Mouse (Mus musculus) heart, embryonic 12.5 days (tissue): ENCODE measurements around the gene Gxylt1. TPM values are rescaled to one million over a fixed set of nuclear protein-coding genes. Genes with fewer than 3 reads are reported as not detected.

Experiments
- ATAC-seq: fragments of 200-750 bp; cut with Nextera tagmentation; 2 replicates; pipeline ENCODE4 v1.8.0; 2017; ENCODE audit warnings: moderate TSS enrichment, moderate library complexity; ENCODE audit not compliant: insufficient number of reproducible peaks, low FRiP score
- H3K27ac ChIP-seq: fragments of 300-500 bp; sonication (generic); 2 replicates; pipeline ENCODE4 v1.5.1; 2016; ENCODE audit warnings: mild to moderate bottlenecking, moderate library complexity; ENCODE audit not compliant: poor library complexity, severe bottlenecking
- H3K27me3 ChIP-seq: fragments of 300-500 bp; sonication (generic); replicated peaks from 2 replicates; pipeline ENCODE4 v1.6.1; 2016; ENCODE audit warnings: mild to moderate bottlenecking, moderate library complexity
- H3K36me3 ChIP-seq: fragments of 300-500 bp; sonication (generic); 2 replicates; pipeline ENCODE4 v1.6.1; 2016; ENCODE audit warnings: mild to moderate bottlenecking, moderate library complexity
- H3K4me1 ChIP-seq: fragments of 300-500 bp; sonication (generic); replicated peaks from 2 replicates; pipeline ENCODE4 v1.6.1; 2016; ENCODE audit warnings: mild to moderate bottlenecking
- H3K4me2 ChIP-seq: fragments of 300-500 bp; sonication (generic); 2 replicates; pipeline ENCODE4 v1.6.1; 2016; ENCODE audit warnings: mild to moderate bottlenecking, moderate library complexity
- H3K4me3 ChIP-seq: fragments of 300-500 bp; sonication (generic); 2 replicates; pipeline ENCODE4 v1.5.1; 2016; ENCODE audit warnings: mild to moderate bottlenecking
- H3K9ac ChIP-seq: fragments of 300-500 bp; sonication (generic); 2 replicates; pipeline ENCODE4 v1.6.1; 2016; ENCODE audit warnings: mild to moderate bottlenecking, moderate library complexity
- H3K9me3 ChIP-seq: fragments of 300-500 bp; sonication (generic); replicated peaks from 2 replicates; pipeline ENCODE4 v1.6.1; 2016; ENCODE audit warnings: mild to moderate bottlenecking, moderate library complexity
- WGBS: fragments of 180-500 bp; shearing (Covaris S2); methylation state at CpG from one replicate; pipeline ENCODE4 v1.1.7; 2016; 5-methylcytosine and 5-hydroxymethylcytosine counted together
- polyA plus RNA-seq: library from polyadenylated mRNA; unstranded; fragments of >200 nt; fragmentation: Nextera tagmentation; extraction: Ambion mirVana; gene quantifications from 2 replicates; pipeline ENCODE4 v1.2.1, GENCODE M21; 2016

Gene Gxylt1
- polyA plus RNA-seq, 1 experiment from 2014 or later, result 17.2 TPM

GRCm38 (mm10) chr15:93227764-93228079 is 47.3 kb downstream of the Gxylt1 start:
- no peaks in the 10 kb centered on the region for H3K27me3 ChIP-seq
- WGBS, result 25% methylated on average over 6 of the region's 6 CpGs
- H3K36me3 ChIP-seq, result no peaks in the 10 kb centered on the region
- H3K4me3 ChIP-seq, result no peak overlapping the region
- H3K9me3 ChIP-seq, result no peaks in the 10 kb centered on the region
- H3K9ac ChIP-seq, result no peak overlapping the region
- no peak overlapping the region for H3K4me2 ChIP-seq
- no peaks in the 10 kb centered on the region for H3K4me1 ChIP-seq
- 0 out of 2 replicates have a peak, but pooled peaks have one; percentile 39 for ATAC-seq
- H3K27ac ChIP-seq, result no peak overlapping the region

DNA sequence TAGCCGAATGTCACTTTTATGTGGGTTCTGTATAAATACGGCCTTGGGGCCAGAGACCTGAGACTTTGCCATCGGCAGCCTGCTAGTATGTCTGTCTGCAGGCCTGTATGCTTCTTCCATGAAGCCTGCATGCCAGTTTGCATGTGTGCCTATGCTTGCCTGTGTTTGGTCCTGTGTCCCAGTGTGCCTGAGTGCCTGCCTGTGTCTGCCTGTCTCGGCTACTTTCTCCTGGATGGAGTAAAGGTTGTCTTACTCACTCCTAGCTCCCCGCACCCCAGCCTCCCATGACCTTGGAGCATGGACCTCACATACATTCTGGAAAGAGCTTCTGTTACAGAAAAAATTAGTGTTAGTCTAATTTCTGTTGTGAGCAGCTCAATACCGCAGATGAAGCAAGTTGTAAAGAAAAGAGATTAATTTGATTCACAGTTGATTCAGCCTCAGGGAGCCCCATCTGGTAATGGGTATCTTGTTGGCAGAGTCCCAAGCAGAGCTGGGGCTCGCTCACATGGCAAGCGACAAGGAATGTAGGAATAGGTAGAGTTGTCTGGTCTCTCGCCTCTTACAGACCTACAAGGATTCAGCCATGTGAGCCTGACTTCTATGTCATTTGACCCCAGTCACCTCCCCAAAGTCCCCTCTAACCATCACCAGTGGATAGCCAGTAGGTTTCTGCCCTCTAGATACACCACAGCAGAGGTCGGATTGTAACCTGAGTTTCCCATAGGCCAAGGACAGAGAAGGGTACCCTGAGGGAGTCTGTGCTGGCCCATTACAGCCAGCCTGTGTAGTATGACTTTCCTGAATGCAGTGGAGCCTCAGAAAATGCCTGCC is 47.8 kb downstream of the Gxylt1 start:
- H3K9ac ChIP-seq, result no peak overlapping the region
- WGBS, result 86% methylated on average over 10 of the region's 10 CpGs
- H3K4me2 ChIP-seq, result no peak overlapping the region
- no peaks in the 10 kb centered on the region for H3K27me3 ChIP-seq
- H3K36me3 ChIP-seq, result no peaks in the 10 kb centered on the region
- no peak overlapping the region for H3K4me3 ChIP-seq
- ATAC-seq, result no peak
- no peaks in the 10 kb centered on the region for H3K4me1 ChIP-seq
- no peak overlapping the region for H3K27ac ChIP-seq
- H3K9me3 ChIP-seq, result no peaks in the 10 kb centered on the region

DNA sequence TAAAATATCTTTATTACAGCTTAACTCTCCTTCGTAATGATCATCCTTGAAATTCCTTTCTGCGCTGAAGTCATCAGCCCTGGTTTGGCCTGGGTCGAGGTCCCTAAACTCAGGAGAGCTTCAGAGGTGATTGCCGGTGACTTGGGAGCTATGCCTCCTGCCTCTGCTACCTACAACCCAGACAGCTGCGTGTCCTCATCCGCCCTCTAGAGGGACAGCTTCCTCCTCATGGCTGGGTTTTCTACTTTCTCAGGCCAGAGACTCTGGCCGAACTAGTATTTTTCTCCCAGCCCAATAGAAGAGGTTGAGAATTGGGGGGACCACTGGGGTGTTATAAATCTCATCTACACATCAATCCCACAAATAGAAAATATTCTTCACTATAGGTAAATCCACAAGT is 52.5 kb downstream of the Gxylt1 start:
- Histone ChIP-seq H3K27ac (no peak overlapping the region), H3K27me3 (no peaks in the 10 kb centered on the region), H3K4me2 (no peak overlapping the region), H3K4me3 (no peak overlapping the region), H3K36me3 (no peaks in the 10 kb centered on the region), H3K4me1 (no peaks in the 10 kb centered on the region), H3K9me3 (no peaks in the 10 kb centered on the region), H3K9ac (no peak overlapping the region)
- 49% methylated on average over 7 of the region's 7 CpGs for WGBS
- no peak for ATAC-seq

- H3K4me3 ChIP-seq, result no peak overlapping the region
- no peak overlapping the region for H3K9ac ChIP-seq
- H3K9me3 ChIP-seq, result no peaks in the 10 kb centered on the region
- peaks cover 8% of the 10 kb centered on the region for H3K27me3 ChIP-seq
- no peaks in the 10 kb centered on the region for H3K4me1 ChIP-seq
- H3K27ac ChIP-seq, result no peak overlapping the region
- WGBS, result 70% methylated on average over 9 of the region's 9 CpGs
- no peak for ATAC-seq
- no peaks in the 10 kb centered on the region for H3K36me3 ChIP-seq
- H3K4me2 ChIP-seq, result no peak overlapping the region
Measured at GRCm38 (mm10) chr15:93212617-93213016, 62.4 kb downstream of the Gxylt1 start.

GRCm38 (mm10) chr15:93204861-93205260 is 70.1 kb downstream of the Gxylt1 start:
- Histone ChIP-seq H3K36me3 (no peaks in the 10 kb centered on the region), H3K4me2 (no peak overlapping the region), H3K9ac (no peak overlapping the region), H3K4me3 (no peak overlapping the region), H3K27ac (no peak overlapping the region), H3K27me3 (no peaks in the 10 kb centered on the region), H3K4me1 (no peaks in the 10 kb centered on the region), H3K9me3 (no peaks in the 10 kb centered on the region)
- WGBS, result 43% methylated on average over 1 of the region's 1 CpGs
- no peak for ATAC-seq

DNA sequence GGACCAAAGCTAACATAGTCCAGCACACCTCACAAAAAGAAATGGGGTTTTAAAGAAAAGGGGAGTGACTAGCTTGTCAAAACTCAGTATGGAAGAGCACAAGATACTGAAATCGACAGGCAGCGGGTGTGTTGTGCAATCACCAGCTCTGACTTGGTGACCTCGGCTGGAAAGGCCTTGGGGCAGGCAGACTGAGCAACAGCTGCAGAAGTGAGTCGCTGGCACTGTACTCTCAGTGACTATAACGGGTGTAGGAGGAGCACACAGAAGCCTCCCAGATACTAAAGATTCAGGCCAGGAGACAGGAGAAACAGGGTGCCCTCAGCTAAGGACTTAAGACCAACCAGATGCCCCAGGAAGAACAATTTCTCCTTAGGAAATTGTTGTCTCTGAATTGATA is 73.0 kb downstream of the Gxylt1 start:
- Histone ChIP-seq H3K4me3 (no peak overlapping the region), H3K4me2 (no peak overlapping the region), H3K27ac (no peak overlapping the region), H3K36me3 (no peaks in the 10 kb centered on the region), H3K9me3 (no peaks in the 10 kb centered on the region), H3K27me3 (no peaks in the 10 kb centered on the region), H3K9ac (no peak overlapping the region), H3K4me1 (no peaks in the 10 kb centered on the region)
- 69% methylated on average over 5 of the region's 5 CpGs for WGBS
- no peak for ATAC-seq

GRCm38 (mm10) chr15:93191387-93192145 is 83.4 kb downstream of the Gxylt1 start:
- Histone ChIP-seq H3K4me3 (no peak overlapping the region), H3K4me2 (no peak overlapping the region), H3K9me3 (no peaks in the 10 kb centered on the region), H3K27me3 (no peaks in the 10 kb centered on the region), H3K27ac (no peak overlapping the region), H3K9ac (no peak overlapping the region), H3K36me3 (no peaks in the 10 kb centered on the region), H3K4me1 (peaks cover 6% of the 10 kb centered on the region; the same call in 1 of the 2 replicates)
- 62% methylated on average over 12 of the region's 12 CpGs for WGBS
- peak; percentile 64; the same call in 1 of the 2 replicates for ATAC-seq

Other genes starting within 250 kb of the Gxylt1 start
- 105 and 106 TPM in 2 replicates for gene Yaf2, start 61.8 kb upstream of the Gxylt1 start, polyA plus RNA-seq
- 124 and 135 TPM in 2 replicates for gene Zcrb1, start 123.2 kb upstream of the Gxylt1 start, polyA plus RNA-seq
- gene Pphln1, start 123.2 kb upstream of the Gxylt1 start, polyA plus RNA-seq, result 52.1 TPM in 2 replicates